Mouse (Mus musculus) Muller cell, postnatal 12 days (primary cell): ENCODE data around the gene Sapcd1.
A peak's percentile ranks its signal among the peaks of the same experiment; 100 is the strongest.

Source experiments
- DNase-seq: peaks from one replicate; pipeline ENCODE4 v3.0.0-alpha.2; 2015; ENCODE audit errors: inconsistent ontology term

The Sapcd1 gene

GRCm38 (mm10) chr17:34980655-34981054 lies 47.2 kb downstream of the Sapcd1 start:
- DNase-seq: peak; percentile 72

GRCm38 (mm10) chr17:34979631-34980030 lies 48.2 kb downstream of the Sapcd1 start:
- DNase-seq: no peak

- no peak for DNase-seq
Measured at GRCm38 (mm10) chr17:34978239-34978638, 49.6 kb downstream of the Sapcd1 start.

GRCm38 (mm10) chr17:34977000-34977399 lies 50.8 kb downstream of the Sapcd1 start:
- no peak for DNase-seq
